Mouse (Mus musculus): Measurements from ENCODE around the gene Fbln2.

Gene Fbln2

DNA sequence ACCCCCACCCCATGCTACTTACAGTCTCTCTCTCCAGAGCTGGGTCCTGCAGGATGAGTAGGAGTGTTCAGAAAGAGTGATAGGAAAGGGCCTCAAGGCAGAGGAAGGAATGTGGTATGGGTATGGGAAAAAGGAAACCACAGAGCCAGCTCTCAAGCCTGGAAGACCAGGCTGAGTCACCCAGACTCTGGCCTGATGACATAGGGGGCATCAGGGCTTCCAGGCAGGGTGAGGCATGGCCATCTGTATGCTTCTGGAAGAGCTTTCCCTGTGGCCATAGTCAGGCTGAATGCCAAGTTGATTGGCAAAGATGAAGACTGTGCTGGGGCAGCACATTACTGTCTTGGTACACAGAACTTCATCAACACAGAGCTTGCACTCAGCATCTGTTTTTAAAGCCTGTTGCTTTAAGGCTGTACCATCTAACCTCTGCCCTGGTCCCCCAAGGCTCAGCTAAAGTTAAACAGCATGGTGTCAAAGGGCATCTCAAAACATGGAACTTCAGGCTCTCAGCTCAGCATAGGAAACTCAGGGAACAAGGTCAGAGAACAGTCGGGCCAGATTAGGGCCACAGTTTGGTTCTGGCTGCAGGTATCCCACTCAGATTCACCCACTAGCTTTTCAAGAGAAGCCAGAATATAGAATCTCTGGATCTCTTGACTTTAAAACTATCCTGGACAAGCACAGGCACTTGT lies 19.3 kb upstream of the Fbln2 start:
- DNase-seq (ENCODE audit: low spot score) = no peak

GRCm38 (mm10) chr6:91198456-91198855 lies 13.8 kb upstream of the Fbln2 start:
- no peak for DNase-seq (ENCODE audit: low spot score)

GRCm38 (mm10) chr6:91200429-91201188 lies 11.6 kb upstream of the Fbln2 start:
- DNase-seq (ENCODE audit: low spot score) = peak; percentile 53

DNA sequence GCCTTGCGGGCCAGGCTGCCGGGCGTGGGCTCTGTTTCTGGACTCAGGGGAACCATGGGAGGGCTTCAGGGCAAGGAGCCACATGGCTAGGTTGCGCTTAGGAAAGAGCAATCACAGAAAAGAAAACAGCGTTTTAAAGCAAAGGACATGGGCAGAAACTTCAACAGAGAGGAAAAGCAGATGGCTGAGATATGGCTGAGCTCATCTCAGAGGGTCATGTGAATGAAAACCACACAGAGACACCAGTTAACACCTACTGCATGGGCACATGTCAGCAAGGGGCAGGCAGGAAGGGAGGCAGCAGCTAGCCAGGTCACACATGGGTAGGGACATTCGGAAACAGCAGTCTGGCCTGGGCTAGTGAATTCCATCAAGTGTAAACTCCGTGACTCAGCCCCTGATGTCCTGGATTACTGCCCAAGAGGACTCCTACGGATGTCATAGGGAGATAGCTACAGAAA lies 10.3 kb upstream of the Fbln2 start:
- DNase-seq (ENCODE audit: low spot score) = no peak

DNA sequence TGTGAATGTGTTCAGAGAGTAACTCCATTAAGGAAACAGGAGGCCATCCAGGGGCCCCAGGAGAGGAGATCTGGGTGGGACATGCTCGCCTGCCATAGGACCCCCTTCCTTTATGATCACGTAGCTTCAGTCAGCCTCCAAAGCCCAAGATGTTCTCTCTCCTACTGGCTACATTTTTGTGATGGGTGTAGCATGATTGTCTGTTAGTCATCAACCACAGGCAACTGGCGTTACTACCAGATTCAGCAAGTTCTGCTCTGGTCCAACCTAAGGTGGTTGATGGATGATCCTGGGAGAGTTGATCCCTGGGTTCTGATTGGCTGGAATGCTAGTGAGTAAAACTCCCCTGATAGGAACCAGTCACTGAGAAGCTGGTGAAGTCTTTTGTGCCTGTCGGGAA lies 9.7 kb upstream of the Fbln2 start:
- DNase-seq (ENCODE audit: low spot score) = no peak

DNA sequence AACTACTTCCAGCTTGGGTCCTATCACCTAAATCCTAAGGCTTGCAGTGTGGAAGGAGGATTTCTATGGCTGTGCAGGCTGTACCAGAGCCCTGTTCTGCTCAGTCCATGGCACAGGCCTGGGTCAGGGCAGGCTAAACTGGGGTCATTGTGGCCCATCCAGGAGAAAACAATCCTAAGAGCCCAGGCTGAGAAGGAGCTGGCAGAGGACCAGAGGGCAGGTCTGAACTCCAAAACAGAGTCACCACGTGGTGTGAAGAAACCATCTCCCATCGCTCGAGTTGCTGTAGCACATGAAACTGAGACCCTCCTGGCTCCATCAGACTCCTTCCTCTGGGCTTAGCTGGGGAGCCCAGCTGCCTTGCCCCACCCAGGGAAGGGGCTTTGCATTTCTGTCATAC lies 6.9 kb upstream of the Fbln2 start:
- no peak for DNase-seq (ENCODE audit: low spot score)

GRCm38 (mm10) chr6:91205791-91206190 lies 6.5 kb upstream of the Fbln2 start:
- no peak for DNase-seq (ENCODE audit: low spot score)

DNA sequence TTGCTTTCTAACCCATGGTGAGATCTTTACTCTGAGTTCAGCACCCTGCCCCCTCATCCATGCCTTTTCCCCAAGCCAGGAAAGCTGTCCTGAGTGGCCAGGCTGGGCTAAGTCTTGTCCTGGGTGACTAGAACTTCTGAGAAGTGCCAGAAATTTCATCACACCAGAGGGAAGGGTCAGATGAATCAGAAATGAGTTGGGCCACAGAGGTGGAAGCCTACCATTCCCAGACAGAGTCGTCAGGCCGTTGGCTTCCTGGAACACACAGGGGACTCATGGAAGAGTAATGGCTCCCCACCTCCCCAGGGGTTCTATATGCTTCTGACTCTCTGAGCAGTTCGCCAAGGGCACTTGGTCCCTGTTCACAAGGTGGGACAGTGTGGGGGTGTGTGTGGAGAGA lies 4.8 kb upstream of the Fbln2 start:
- no peak for DNase-seq (ENCODE audit: low spot score)

GRCm38 (mm10) chr6:91209780-91210179 lies 2.5 kb upstream of the Fbln2 start:
- no peak for DNase-seq (ENCODE audit: low spot score)

- DNase-seq (ENCODE audit: low spot score) = no peak
Measured at GRCm38 (mm10) chr6:91210852-91211251, 1.4 kb upstream of the Fbln2 start.

GRCm38 (mm10) chr6:91212571-91212970 lies 316 bp downstream of the Fbln2 start:
- peak; percentile 42 for DNase-seq (ENCODE audit: low spot score)

- DNase-seq (ENCODE audit: low spot score) = no peak
Measured at GRCm38 (mm10) chr6:91213287-91214218, 1.3 kb downstream of the Fbln2 start.

- DNase-seq (ENCODE audit: low spot score) = no peak
Measured at GRCm38 (mm10) chr6:91215454-91215853, 3.2 kb downstream of the Fbln2 start.

GRCm38 (mm10) chr6:91218445-91218844 lies 6.2 kb downstream of the Fbln2 start:
- DNase-seq (ENCODE audit: low spot score) = no peak

DNA sequence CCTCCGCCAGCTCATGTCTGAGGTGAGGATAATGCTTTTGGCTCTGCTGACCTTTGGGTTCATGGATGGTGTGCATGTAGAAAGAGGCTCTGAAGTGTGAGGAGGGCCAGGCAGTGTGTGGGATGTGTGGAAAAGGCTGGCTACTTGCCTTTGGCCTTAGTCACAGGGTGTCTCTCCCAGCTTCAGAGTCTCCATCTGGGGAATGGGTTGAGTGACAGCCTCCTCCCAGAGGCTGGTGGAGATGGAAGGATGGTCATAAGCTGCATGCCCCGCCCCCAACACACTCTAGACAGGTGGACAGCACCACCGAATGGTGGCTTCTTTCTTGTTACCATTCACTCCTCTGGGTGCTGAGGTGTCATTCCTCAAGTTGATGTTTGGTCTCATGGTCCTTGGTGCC lies 6.6 kb downstream of the Fbln2 start:
- DNase-seq (ENCODE audit: low spot score) = no peak

- no peak for DNase-seq (ENCODE audit: low spot score)
Measured at GRCm38 (mm10) chr6:91220062-91220461, 7.8 kb downstream of the Fbln2 start.

GRCm38 (mm10) chr6:91221094-91221493 lies 8.8 kb downstream of the Fbln2 start:
- DNase-seq (ENCODE audit: low spot score) = peak; percentile 26

DNA sequence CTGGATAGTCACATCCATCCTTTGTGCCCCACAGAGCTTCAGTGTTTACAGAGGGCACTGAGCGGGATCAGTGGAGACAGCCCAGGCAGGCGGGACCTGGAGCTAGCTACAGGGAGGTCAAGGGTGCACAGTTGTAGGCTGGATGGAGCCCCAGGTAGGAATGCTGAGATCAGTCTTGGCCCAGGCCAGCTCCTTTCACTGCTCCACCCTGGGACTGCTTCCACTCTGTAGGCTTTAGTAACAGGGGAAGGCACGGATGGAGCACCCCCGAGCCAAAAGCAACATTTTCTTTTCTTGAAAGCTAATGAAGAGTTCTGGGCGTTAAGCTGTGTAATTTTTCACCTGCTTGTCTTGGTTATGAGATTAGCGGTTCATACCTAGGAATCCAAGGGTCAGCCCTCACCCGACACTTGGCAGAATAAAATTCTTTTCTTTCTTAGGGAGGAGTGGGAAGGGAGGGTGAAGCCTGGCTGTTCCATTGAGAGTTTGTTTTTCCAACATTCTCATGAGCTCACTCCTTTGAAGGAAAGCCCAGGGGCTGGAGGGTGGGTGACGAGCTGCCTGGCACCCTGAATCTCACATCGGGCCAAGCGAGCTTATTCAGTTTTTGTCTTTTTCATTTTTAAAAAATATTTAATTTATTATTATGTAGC lies 10.6 kb downstream of the Fbln2 start:
- no peak for DNase-seq (ENCODE audit: low spot score)

- no peak for DNase-seq (ENCODE audit: low spot score)
Measured at GRCm38 (mm10) chr6:91224939-91225338, 12.7 kb downstream of the Fbln2 start.

DNA sequence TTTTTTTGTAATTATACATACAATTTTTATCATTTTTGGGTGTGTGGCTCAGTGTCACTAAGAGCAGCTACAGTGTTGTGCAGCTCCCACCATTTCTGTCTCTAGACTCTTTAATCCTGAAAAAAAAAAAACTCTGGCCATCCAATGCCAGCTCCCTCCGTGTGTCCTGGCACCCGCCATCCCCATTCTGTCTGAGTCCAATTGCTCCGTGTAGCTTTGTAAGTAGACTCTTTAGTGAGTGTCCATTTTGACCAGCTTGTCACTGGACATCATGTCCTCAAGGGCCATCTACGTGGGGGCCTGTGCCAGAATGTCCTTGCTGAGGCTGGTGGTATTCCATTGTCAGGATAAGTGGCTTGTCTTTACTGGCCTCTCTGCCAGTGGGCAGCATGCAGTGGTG lies 13.1 kb downstream of the Fbln2 start:
- no peak for DNase-seq (ENCODE audit: low spot score)

- DNase-seq (ENCODE audit: low spot score) = no peak
Measured at GRCm38 (mm10) chr6:91226058-91226457, 13.8 kb downstream of the Fbln2 start.

DNA sequence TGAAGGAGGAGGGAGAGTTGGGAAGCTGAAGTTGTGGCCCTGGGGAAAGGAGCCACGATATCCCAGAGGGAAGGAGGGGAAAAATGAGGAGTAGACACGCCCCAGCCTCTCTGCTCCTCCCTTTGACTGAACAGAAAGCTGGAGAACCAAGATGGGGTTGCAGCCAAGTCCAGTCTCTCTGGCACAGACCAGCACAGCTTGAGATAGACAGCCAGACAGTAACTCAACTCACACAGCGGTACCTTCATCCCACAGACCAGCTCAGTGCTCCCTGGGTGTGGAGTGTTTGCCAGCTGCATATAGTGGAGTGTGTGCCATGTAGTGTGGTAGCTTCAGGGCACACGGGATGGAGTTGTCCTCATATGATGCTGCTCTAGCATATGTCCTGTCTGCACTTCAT lies 16.7 kb downstream of the Fbln2 start:
- no peak for DNase-seq (ENCODE audit: low spot score)

Measured in testis, postnatal 14 days (tissue).